Mouse (Mus musculus): ENCODE data around the gene Pgam2.
"Not testable (repeated sequence)": the region's sequence is repeated elsewhere in the genome, so short reads cannot be mapped to it uniquely, and the experiment has no call there.

Pgam2 gene

DNA sequence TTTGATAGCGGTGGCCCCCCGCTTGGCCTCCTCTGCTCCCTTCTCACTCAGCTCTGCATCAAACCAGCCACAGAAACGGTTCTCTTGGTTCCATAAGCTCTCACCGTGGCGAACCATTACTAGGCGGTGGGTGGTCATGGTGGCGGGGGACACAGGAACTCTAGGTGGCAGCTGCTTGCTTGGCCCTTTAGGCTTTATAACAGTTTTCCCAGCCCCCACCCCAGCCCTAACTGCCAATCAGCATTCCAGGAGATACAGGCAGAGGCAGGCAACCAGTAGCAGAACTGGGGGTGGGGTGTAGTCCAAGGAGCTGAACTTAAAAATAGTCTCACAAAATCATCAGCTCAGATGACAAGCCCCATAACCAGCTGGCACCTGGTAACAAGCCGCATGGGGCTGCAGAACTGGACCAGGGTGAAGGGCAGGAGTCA lies at the start of gene Pgam2:
Gene Pgam2, minus strand, starts transcription at position 183 of the 431 bp plus-strand sequence.
- peak; percentile 39 to 45 for DNase-seq

DNA sequence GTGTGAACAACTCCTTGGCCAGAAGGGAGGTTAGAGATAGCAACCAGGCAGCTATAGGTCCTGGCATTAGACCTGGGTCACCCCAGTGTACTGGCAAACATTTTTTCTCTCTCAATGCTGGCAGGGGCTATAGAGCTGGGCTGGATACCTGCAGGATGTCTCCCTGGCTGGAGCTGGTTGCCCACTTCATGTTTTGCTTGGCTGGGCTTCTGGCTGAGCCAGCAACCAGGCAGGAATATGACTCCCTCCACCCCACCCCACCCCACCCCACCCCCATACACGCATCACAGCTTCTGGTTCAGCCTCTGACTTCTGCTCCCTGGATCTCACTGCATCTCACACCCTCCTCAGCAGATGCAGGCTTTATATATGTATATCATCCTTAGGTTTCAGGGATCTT lies 48.8 kb upstream of the Pgam2 start:
- peak in 1 of 2 experiments; percentile 35 for DNase-seq

DNA sequence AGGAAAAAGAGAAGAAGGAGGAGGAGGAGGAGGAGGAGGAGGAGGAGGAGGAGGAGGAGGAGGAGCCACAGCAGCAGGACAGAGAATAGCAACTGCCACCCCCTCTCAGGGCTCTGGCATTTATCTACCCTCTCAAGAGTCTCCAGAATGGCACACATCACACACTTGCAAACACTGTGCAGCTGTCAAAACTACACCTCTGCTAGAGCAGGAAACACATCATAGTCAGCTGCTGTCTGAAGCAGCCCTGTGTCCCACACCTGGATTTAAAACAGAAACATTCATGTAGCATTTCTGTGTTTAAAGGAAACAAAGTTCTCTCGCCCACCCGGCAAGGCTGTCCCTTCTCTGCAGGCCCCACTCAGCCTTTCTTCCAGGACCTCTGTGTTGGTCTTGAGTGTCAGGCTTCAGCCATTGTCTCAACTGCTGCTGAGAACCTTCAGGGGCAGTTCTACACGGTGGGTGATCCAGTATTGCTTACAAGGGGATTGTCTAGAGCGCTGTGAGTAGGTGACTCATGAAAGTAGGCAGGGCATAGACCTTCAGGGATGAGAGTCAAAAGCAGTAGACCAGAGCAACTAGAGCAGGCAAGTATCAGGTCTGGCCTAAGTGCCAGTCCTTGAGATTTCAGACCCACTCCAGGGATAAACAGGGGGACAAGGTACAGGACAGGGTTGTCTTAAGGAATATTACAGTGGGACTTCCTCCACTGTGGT lies 47.6 kb upstream of the Pgam2 start:
- no peak for DNase-seq

DNA sequence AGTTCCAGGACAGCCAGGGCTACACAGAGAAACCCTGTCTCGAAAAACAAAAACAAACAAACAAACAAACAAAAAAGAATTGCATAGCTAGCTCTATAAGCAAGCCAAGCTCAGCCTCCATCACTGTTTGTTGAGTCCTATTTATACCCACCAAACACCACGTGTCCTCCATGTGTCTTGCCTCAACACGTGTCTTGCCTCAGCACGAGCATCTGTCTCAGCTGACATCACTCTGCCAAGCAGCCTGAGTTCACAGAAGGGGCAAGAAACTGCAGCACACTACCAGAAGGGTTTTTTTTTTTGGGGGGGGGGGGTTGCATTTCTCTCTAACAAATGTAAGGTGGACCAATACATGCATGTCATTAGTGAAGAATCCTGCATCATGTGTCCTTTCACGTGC lies 46.9 kb upstream of the Pgam2 start:
- DNase-seq: no peak

DNA sequence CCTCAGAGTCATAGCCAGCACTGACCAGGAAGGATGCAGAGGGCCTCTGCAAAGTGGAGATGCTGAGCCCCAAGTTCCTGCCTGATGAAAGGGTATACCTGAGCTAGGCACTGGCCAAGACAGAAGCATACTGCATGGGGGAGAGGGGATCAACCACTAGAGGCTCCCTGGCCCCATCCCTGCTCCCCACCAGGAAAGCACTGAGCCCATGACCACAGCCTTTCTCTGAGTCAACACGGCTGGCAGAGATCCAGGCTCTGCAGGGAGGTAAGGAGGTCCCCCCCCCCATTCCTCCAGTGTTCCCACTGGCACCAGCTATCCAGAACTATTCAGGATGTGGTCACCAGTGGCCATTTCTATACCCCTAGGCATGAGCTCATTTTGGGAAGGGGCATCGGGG lies 45.8 kb upstream of the Pgam2 start:
- no peak for DNase-seq

DNA sequence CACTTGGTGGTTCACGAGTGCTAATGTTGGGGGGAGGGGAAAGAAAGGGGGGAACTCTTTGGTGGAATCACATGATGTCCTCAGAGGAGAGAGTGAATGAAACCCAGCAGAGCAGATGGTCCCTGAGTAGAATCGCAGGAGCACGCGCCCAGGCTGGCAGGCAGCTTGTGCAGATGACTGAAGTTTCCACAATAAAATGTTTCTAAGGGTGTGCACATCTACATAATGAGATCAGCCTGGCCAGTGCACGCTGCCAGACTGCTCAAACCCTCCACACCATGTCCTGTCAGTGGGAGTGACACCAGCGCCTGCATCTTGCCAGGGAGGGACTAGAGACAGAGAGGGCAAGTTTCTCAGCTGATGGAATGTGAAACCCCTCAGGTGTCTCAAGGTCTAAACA lies 45.2 kb upstream of the Pgam2 start:
- no peak for DNase-seq

DNA sequence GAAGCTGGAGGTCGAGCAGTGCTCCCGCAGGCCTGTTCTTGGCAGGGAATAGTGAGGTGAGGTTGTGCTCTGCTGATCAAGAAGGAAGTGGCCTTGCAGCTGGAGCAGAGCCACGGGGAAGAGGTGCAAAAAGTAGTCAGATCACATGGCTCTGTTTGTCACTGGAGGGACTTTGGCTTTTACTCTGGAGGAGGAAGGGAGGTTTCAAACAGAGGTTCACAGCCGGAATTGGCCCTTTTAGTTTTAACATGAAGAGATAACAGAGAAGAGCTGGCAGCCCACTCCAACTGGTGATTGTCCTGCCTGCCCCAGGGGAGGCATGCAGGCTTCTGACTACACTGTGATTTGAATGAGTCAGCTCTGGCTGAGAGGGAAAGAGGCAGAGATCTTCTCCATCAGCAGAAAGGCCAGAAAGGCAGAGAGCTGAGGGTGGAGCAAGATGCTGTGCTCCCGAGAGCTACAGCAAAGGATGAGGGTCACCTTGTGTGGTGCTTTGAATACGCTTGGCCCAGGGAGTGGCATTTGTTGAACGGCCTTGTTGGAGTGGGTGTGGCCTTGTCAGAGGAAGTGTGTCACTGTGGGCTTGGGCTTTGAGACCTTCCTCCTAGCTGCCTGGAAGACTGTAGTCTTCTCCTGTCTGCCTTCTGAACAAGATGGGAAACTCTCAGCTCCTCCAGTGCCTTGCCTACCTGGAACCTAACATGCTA lies 43.3 kb upstream of the Pgam2 start:
- peak; percentile 90 to 93 for DNase-seq

DNA sequence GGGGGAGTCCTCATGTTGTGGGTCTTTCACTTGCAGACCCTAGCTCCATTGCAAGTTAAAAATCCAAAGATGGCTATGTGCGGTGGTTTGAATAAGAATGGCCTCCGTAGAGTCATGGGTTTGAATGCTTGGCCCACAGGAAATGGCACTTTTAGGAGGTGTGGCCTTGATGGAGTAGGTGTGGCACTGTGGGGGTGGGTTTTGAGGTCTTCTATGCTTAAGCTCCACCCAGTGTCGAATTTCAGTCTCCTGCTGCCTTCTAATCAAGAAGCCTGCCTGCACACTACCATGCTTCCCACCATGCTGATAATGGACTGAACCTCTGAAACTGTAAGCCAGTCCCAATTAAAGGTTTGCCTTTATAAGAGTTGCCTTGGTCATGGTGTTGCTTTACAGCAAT lies 39.6 kb upstream of the Pgam2 start:
- DNase-seq: no peak

DNA sequence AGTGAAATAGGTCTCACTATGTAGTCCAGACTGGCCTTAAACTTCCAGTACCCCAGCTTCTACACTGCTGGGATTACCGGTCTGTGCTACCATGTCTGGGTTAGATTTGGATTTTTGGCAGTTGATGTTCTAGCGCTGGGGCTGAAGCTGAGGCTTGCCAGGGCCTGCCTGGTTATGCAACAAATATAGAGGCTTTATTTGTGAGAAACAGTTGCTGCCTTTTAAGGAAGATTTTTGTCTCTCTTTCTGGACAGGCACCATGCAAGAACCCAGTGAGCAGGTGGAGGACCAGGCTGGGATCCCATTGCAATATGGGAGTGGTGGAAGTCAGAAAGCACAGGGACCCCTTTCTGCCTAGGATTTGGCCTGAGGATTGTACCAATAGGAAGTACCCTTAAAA lies 38.2 kb upstream of the Pgam2 start:
- DNase-seq: no peak

DNA sequence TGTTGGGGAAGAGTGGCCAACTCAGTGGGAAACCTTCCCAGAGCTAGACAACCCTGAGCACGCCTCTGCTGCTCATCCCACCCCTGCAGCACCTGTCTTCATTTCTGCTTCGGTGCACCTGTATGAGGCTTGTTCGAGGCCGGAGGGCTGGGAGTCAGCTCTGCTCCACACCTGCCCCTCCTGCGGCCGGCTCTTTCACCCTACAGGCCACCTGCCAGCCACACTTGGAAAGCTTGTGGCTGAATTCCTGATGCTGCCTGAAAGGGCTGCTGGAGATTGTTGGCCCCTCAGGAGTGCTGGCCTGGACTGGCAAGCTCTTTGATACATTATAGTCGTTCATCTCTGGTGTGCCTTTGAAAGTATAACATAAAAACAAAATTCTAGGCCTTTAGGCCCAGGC lies 36.8 kb upstream of the Pgam2 start:
- no peak for DNase-seq

DNA sequence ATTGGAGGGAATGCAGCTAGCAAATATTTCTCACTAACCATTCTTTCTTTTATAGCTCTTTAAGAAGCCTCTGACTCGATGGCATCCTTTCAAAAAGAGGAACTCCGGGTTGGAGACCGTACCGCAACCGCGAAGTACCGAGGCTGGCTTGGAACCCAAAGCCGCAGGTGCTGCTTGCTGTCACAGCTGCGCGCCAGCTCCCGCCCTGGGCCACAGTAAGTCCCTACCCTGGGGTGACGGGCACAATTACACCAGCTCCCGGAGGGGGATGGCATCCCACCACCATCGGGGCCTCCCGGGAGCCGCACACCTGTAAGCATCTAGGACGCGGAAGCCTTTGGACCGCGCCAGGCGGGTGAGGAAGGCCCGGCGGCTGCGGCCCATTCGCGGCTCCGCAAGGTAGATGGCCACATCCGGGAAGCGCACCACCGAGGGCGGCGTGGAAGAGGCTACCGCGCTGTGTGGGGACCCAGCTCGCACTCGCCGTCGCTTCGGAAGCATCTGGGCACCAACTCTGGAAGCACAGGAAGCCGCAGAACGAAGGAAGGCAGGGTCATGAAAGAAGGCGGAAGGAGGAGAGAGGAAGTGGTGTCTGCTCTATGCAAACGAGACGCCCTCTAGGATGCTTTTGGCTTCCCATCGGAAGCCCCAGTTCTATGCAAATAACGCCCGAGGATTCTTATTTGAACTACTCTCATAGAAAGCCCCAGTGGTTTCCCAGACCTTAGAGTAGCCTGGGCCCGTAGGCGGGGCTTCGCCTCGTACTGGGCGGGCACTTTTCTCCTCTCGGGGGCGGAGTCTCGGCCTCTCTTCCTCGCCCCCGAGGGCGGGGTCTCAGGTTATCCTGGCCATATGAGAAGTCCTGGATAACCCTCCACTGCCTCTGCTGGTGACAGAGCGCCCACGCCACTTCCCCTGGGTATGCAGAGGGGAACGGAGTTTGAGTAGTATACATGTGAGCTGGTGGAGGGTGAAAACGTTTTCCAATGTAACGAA lies 34.0 kb upstream of the Pgam2 start, which contains the start of gene Polm:
Gene Polm, minus strand, starts transcription at position 766 of the 996 bp plus-strand sequence.
- DNase-seq: peak; percentile 96 to 97

DNA sequence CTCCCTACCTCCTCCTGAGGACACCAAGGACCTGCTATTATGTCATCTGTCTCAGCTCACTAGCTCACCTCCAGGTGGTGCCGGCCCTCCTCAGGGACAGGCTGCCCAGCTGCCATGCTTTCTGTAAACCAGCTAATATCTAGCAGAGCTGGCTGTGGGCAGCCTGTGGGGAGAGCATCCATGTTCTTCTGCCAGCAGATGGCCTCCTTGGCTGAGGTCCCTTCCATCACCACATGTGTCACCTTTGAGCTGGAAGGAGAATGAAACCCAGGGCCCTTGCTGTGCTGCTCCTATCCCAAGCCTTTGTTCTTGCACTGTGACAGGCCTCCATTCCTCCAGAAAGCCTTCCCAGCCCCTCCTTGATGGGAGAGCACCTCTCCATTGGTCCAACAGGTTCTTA lies 32.6 kb upstream of the Pgam2 start:
- DNase-seq: peak; percentile 37 to 50

DNA sequence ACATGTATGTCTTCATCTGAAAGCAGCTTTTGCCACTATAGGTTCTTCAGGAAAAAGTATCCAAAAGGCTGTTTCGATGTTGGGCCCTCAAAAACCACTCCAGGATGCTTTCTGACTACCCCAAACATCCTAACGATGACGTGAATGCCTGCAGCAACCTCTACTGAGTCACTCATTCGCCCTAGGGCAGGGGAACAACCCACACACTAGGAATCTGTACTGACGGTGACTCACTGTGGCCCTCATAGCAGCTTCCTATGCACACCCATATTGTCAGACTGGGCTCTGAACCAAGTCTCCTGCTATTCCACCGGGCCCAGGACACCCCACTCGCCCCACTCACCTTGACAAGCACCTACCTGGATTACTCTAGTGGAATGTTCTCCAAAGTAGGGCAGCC lies 31.5 kb upstream of the Pgam2 start:
- no peak for DNase-seq

DNA sequence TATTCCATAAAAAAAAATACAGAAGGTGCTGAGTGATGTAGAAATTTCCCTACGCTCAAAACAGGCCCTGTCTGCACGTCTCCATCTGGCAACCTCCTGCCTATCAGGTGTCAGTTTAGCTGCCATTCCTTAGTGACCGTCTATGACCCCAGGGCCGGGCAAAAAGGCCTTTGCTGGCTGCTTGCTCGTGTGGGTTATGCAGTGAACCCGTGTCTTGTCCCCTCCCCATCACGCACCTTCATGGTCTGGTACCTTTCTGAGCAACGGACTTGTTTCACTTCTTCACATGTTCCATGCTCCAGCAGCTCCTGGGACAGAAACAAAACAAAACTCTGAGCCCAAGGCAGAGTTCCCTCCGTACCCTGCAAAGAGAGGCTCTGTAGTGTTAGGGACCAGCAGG lies 31.0 kb upstream of the Pgam2 start:
- DNase-seq: peak in 1 of 2 experiments; percentile 15

DNA sequence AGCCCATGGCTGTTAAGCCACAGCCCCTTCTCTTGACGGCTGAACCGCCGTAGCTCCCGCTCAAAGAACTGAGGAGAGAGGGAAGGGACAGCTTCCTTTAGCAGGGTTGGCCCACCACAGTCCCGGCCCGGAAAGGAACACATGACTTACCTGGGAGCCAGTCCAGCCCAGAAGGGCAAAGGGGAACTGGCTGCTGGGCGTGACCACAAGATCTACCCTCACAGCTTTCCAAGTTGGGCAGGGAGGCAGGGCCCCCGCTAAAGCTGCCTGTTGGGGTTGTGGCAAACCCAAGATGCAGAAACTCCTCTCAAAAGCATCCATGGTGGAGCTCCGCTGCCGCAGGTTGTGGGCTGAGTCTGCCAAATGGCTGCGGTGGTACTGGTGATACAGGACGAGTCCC lies 25.8 kb upstream of the Pgam2 start:
- peak in 1 of 2 experiments; percentile 32 for DNase-seq

DNA sequence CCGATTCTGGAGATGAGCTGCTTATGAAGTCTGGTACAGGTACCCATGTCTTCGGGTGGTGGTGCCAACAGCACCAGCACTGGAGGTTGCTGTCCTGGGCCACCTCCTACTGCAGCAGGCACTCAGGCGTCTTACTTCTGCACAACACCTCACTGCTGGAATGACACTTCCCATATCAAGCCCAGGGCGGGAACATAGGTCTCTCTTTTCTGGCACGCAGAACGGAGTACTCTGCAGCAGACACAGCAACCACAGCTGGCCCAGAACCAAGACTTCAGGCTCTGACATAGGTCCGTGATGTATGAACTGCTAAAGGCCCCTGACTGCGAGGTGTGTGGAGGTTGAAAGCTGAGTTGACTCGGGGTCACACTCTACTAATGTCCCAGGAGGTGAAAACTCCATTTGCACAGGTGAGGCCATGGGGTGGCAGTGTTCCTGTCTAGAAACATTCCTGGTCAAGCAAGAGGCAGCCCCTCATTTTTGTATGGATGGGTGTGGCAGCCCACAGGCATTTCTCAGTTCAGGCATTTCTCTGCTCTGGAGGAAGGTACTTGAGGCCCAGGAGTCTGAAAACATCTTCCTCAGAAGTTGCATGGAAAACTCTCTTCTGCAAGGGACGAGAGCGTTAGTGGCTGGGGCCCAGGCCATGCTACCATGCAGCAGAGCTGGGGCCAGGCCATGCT lies 25.1 kb upstream of the Pgam2 start:
- no peak for DNase-seq

DNA sequence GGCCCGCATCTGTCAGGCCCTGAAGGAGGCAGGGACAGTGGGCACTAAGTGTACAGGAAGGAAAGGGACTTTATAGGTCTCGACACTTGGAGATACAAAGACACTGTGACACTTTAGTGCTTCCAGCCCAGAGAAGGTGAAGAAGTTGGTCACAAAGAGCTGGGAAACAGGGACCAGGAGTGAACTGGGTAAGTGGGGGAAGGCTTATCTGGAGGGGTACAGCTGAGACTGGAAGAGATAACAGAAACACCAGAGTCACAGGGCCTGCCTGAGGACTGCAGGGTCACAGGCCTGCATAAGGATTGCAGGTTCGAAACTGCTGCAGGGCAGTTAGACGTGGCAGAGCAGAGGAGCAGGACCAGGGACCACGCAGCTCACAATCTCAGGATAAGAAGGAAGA lies 24.4 kb upstream of the Pgam2 start:
- no peak for DNase-seq

DNA sequence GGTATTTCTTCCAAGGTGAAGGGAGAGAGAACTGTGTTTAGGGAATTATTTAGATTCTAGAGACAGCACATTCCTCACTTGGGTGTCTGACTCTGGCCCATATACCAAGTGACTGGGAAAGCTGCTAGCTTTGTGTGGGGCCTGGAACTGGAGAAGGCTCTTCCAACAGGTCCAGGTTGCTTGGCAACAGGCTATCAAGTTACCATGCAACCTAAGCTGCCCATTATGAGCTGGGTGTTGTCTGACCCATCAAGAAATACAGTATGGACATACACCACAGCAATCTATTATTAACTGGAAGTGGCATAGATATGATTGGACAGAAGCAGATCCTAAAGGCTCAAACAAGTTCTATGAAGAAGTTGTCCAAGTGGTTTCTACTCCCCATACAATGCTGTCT lies 21.9 kb upstream of the Pgam2 start:
- DNase-seq: no peak

DNA sequence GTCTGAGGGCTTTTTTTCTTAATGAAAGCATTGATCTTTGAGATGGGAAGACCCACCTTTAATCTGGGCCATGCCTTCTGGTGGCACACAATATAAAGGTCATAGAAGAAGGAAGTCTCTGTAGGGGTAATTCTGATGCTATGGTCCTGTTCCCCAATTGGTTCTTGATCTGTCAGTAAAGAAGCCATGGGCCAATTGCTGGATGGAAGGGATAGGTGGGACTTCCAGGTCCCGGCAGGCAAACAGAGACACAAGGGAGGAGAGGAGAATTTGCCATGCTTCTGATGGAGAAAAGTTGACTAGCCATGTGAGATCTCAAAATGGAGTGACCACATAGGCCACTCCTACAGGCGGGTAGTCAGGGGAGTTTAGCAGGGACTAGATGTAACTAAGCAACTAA lies 15.7 kb upstream of the Pgam2 start:
- no peak for DNase-seq

DNA sequence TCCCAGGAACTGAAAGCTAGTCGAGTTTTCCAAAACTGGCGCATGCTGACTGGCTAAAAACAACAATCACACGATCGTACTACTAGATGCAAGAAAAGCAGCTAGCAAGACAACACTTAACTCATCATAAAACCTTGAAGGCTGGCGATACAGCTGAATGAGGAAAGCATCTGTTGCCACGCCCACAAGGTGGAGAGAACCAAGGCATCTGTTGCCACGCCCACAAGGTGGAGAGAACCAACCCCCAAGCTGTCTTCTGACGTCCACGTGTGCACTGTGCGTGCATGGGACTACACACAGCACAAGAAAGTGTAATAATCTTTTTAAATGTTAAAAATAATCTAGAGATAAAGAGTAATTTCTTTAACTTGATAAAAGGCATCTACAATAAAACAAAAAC lies 9.8 kb upstream of the Pgam2 start:
- no peak for DNase-seq

DNA sequence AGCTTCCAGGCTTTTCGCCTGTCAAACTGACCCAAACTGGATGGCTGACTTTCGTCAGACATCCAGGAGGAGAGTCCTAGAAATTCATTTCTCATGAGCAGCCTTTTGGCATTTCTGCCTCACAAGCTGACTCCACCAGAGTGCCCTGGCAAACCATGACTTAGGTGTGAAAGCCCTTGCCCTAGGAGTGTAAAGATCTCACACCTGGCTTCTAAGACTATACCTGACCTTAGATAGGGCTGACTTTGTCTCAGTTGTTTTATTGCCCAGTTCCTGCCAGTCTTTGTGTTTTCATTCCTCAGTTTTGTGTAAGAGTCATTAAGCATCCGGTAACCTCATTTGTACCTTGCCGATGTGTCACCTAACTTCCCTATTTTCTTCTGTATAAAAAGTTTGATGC lies 6.0 kb upstream of the Pgam2 start:
- DNase-seq: not testable (repeated sequence)

DNA sequence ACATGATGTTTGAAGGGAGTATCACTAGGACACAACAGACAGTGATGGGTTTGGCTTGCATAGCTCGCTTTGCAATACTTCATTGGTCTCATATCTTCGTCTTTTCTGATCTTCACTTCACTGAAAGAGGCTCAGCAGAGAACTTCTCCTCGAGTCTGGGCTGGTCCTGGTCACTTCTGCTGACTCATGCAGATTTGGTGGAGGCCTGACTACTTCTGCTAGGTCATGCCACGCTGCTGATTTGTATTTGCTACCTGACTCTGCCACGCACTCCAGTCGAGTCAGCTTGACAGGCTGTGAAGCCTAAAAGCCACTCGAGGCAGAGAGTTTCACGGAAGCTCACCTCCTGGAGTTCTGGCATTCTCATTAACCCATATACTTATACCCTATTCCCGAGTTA lies 4.4 kb upstream of the Pgam2 start:
- DNase-seq: no peak

DNA sequence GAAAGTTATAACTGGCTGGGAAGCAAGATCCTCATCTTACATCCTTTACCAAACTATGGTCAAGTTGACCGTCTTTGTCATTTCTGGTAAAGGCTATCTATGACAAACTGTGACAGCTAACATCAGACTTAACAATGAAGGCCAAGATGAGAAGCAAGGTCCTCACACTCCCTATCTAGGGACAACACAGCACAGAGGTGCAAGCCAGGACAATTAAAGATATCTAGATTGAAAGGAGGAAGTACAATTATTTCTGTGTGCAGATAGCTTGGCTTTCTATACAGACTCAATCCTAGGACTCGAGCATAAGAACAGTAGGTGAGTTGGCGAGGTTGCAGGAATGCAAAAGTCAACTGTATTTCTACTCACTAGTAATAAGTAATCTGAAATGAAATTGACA lies 2.2 kb upstream of the Pgam2 start:
- DNase-seq: no peak

Measured in kidney, postnatal 36 days (tissue).